Mouse (Mus musculus) gonadal fat pad, adult 2 months (tissue): ENCODE data around the gene Gm42906. TPM values are rescaled to one million over a fixed set of nuclear protein-coding genes. Genes with fewer than 3 reads are reported as not detected.

Experiments
- DNase-seq: peaks from one replicate; pipeline ENCODE4 v3.0.0-alpha.2; 2012; ENCODE audit warnings: low read depth
- polyA plus RNA-seq: library from polyadenylated mRNA; depleted of rRNA; stranded (reverse); fragments of >200 nt; gene quantifications from 2 replicates; pipeline ENCODE4 v1.2.3, GENCODE M21; 2012

Gm42906 gene
- polyA plus RNA-seq, 1 experiment: not detected

DNA sequence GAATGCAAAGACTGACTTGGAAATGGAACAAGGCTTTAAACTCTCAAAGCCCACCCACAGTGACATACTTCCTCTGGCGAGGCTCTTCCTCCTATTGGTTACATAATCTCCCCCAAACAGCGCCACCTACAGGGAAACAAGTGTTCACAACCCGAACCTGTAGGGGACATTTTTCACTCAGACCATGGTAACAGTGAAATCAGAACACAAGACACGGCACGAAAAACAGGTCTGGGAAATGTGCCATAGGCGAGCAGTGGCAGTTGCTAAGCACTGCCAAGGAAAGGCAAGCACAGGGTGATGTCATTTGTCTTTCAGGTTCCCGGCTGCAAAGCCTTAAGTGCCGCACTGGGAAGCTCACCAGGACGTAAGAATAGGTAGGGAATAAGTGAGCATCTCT is 276.4 kb downstream of the Gm42906 start:
- peak; percentile 40 for DNase-seq

DNA sequence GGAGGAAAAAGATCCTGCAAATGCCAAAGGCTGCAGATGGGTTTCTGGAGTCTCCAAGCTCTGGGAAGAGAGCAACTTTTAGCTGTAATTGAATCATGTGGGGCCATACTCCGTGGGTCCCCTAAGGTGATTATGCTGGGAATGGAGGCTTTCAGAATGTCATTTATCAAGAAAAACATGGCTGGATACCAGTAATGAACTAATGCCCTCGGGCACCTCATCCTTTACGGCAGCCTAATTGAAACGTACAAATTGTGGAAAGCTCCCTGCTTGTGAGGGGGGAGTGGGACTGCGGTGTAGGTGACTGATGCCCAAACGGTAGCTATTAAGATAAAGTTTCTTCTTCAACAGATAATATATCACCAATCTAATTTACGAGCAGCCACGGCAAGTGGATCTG is 278.5 kb downstream of the Gm42906 start:
- DNase-seq: no peak

DNA sequence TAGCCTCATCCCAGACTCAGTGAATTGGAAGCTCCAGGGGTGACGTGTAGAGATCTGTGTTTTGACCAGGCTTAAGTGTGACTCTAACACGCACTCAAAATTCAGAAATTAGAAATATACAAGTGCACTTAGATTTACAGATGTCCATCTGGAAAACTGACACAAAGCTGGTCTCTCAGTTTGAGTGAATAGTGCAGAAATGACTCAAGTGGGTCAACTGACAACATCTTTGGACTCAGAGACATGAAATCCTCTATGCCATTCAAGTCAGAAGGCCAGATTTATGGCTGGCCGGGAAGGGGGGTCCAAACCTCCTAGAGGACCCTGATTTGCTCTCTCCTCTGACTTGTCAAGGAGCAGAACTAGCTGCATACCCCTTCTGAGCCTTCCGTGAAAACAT is 279.9 kb downstream of the Gm42906 start:
- DNase-seq: no peak

DNA sequence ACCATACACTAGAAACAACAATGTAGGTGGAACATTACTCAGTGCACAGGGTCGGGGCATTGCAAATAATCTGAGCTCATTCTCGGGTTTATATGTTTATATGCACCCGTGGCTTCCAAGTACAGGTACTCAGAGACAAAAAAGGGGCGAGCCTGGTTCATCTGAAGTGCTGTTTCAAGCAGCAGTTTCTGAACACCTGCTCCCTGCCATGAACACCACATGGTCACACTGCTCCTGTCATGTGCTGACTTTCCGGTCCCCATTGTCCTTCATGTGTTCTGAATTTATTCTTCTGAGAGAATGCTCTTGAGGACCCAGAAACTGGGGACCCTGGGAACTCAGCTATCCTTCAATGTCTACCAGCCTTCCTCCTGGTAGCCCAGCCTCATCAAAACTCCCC is 282.2 kb downstream of the Gm42906 start:
- DNase-seq: no peak

DNA sequence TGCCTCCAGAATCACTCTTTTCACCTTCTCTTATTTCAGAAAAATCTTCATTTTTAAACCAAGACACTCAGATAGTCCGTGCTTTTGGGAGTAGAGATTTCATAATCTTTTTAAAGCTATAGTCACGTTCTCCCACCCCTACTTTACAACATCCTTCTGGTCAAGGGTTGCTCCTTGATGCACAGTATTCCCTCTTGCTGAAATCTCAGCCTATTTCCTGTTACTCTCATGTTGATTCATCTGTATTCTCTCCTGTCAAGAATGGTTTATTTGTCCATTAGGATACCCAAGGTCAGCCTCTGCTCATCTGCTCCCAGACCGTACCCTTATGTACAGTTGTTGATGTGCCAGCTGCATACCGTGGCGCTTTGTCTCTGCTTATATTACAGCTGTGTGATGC is 284.0 kb downstream of the Gm42906 start:
- no peak for DNase-seq

DNA sequence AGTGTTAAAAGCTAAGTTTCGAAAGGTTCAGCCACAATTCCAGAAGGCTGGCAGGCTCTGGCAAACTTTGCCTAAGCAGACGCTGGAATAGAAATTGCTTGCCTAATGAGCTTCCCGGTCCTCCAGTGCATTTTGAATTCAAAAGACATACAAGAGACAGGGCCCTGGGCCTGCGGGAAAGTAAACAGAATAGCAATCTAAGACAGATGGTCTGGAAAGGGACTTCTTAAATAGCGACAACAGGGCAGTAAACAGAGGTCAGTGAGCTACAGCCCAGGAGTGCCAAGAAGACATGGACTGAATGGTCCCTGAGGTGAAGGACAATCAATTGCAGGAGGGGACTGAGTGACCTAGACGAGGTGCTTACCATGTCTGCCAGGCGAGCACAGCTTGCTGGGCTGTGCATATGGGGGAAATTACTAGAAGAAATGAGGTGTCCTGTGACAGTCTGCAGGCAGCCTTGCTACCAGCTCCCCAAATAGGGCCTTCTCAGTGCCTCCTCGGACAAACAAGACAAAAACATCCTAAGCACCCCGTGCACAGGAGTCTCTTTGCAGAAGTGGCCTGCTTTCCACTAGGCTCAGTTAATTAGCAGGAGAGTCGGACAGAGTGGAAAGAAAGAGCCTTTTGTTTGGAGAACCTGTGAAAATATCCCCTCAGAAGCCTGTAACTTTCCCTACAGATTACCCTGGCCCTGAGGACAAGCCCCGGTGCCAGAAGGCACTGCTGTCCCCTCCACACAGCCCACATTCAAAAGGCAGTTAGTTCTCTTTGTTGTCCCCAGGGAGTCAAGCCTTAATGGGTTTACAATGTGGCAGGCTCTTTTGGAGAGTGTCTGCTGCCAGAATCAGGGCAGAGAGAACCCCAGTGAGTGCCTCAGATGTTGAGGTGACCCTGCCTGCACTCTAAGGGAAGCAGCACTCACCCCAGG is 285.0 kb downstream of the Gm42906 start:
- no peak for DNase-seq

DNA sequence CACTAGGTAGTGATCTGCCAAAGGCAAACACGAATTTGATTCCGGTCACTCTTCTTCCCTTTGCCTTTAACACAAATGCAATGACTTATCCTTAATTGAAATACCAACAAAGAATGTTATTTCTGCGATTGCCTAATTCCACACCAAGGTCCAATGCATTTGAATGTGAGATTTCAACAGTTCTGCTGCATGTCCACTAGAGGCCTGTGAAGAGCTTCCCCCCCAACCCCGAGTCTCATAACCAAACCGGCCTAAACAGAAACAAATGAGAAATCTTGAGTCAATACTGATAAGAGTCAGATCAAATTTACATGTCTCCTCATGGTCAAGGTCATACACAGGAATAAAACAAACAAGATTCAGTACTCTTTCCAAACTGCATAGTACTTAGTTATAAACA is 285.7 kb downstream of the Gm42906 start:
- no peak for DNase-seq

DNA sequence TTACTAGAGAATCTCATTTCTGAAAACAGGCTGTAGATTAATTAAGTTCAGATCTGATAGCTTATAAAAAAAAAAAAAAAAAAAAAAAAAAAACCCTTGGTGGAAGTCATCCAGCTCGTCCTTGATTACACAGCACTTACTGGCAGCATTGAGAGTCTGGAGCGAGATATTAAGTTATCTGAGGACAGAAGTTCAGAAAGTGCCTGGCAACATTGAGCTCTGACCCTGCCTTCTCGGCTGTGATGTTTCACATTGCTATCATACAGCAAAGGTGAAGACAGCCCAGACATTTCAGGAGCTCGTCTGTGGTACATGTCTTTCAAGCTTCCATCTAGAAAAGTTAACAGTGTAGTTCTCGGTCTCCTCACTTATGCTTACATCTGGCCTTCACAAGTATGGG is 290.1 kb downstream of the Gm42906 start:
- no peak for DNase-seq

DNA sequence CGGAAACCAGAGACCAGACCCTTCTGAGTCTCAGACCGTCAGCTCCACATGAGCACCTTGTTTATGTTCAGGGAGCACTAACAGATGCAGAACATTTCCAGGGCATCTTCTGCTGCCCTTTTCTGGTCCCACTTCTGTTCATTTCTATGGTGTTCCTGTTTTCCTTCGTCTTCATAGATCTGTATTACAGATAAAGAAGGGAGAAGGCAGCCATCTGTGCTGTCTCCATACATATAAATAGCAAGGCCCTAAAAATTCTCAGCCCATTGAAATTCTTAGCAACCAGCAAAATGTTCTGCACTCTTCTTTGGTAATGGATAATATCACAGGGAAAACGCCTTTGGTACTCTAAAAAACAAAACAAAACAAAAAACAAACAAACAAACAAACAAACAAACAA is 290.7 kb downstream of the Gm42906 start:
- no peak for DNase-seq

DNA sequence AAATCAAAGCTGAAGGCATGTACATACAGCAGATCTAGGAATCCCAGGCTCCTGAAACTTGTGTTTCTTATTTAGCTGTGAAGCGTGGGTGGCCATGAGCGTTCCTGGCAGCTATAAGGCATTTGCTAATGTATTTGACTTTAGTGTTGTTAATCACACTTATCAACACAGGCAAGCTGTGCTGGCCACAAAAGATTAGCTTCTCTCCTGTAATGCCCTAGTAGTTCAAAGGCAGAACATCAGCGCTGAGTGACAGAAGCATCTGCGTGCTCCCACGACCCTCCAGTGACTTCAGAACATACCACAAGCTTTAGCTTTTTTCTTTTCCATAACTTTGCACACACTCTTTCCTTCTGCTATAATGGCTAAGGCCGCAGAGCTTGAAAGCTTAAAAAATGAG is 292.0 kb downstream of the Gm42906 start:
- DNase-seq: no peak

DNA sequence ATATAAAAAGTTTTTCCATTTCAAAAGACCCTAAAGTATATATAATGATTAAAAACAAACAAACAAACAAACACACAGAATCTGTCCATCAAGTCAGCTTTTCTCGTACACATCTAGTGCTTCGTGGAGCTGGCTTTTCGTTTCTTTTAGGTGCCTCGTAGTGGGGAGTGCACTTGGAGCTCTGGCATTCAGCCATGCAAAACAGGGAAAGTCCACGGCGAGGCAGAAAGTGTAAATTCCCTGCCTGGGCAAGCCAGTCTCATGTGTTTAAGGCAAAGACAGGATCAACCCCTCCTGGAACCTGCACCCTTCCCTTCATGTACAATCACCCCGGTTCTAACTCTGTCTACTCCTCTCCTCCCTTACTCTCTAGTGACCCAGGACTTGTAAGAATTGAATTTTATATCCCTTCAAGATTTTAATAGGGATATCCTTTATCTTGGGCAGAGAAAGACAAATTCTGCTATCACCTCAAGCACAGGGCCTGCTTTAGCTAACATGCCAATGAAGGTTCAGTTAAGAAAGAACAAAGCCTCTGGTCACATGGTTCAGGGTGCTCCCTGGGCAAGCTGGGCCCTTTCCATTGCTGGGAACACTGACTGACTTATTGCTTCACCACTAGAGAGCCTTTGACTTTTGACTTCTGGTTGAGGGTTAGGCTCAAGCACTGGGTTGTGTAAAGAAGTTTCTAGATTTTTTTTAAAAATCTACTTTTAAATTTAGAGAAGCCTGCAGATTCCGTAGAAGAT is 292.7 kb downstream of the Gm42906 start:
- DNase-seq: no peak

DNA sequence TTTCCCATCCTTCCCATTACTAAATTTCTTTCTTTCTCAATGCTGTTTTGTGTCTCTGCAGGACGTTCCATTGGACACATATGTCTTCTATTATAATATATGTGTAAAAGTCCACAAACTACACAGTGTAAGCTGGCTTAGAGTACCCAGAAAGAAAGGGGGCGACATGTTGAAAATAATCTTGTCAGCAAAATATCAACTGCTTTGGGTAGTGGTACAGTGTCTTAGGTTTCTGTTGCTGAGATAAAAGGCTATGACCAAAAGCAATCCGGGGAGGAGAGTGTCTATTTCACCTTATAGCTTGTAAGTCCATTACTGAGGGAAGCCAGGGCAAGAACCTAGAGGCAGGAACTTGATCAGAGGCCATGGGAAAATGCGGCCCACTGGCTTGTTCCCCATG is 293.8 kb downstream of the Gm42906 start:
- DNase-seq: no peak

DNA sequence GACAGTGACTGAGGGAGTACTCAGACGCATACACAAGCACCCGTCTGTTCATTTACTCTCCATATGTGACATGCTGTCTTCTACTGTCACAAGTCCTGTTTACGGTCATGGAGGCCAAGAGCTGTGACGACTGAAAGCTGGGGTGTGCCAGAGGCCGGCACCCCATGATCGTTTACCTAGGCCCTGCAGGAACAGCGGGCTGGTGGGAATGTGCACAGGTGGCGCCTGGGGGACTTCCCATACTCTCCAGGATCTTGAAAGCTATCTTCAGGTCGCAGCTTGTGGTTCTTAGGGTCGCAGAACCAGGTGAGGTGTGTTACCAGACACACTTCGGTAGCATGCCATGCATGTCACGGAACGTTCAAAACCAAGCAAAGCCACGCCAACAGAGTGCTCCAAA is 294.2 kb downstream of the Gm42906 start:
- no peak for DNase-seq

DNA sequence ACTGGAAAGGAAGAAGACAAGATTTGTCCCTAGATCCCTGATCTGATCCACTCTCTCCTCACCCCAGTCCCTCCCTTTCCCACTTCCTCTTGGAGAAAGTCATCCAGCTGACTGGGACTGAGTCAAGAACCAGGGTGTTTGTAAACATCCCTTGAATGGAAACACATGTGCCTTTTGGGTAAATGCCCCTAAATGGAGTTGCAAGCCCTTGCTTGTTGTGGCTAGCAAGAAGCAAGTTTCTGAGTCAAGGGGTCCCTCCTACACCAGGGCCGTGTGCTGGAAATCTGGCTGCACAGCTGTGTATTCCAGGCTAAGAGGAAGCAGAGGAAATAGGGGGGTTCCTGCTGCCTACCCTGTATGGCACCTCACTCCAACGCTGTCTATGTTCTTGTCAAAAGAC is 298.2 kb downstream of the Gm42906 start:
- no peak for DNase-seq

DNA sequence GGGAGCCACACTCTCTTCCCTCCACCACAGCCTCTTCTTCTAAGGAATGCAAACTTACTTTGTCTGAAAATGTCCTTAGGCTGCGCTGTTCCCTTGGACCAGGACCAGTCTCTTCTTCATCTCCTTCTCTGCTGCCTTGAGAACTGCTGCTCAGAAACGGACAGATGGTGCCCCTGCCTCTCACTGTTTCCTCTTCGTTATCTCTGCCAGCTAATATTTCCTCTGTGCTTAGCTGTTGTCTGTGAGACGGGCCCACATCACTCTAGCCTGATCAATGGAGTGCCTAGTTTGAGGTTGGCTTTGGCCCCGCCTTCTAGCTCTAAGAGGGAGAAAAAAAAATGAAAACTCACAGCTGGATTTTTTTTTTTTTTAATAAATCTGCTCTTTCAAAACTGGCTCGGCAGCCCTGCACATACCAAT is 300.7 kb downstream of the Gm42906 start:
- DNase-seq: no peak

DNA sequence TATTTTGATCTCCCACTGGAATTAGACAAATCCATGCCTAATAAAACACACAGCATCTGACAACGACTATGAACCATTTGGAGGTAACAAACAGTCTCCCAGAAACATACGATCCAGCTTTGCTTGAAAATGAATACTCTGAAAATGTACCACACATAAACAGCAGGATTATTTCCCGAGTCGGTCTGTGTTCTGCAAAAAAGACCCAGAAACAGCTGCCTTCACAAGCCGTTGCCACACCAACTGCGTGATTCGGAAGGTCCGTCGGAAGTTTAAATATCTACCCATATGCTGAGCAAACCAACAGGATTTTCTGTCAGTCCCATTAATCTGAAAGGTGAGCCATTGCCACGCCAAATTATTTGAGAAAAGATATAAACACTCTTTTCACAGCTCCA is 301.4 kb downstream of the Gm42906 start:
- no peak for DNase-seq

DNA sequence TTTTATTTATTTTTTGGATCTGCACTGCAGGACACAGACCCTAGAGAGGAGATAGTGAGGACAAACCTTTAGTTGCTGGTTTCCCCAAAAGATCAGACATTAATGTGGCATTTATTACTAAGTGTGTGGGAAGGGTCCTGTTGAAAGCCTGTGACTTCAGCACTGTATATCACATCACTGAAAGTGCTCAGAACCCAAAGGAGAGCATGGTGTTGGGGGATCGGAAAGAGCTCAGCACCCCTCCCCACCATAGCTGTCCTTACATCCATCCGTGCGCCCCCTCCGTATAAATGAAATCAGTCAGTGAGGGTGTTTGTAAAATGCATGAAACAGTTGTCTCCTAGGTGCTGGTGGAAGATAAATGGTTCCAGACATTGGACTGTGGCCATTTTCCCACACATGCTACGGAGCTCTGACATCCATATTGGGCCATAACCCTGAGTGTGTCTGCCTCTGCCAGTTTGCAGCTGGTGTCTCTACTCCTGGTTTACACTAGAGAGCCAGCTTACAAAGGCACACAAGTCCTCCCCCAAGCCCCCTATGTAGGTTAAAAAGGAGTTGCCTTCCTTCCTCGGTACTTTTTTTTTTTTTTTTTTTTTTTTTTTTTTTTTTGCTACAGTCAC is 301.9 kb downstream of the Gm42906 start:
- DNase-seq: no peak

DNA sequence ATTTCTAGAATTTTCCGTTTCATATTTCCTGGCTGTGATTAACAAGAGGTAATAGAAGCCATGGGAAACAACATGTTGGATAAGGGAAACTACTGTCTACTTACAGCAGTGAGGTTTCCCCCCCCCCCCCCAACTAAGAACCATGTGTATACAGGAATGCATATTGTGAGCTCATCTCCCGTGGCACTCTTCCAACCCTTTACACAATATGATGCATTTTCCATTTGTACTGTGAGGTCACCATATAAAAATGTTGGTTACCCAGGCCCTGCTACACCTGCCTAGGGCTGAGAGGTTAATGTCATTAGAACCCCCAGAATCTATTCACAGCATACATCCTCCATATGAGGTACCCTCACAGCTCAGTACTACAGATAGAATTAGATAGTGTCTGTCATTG is 310.1 kb downstream of the Gm42906 start:
- no peak for DNase-seq

DNA sequence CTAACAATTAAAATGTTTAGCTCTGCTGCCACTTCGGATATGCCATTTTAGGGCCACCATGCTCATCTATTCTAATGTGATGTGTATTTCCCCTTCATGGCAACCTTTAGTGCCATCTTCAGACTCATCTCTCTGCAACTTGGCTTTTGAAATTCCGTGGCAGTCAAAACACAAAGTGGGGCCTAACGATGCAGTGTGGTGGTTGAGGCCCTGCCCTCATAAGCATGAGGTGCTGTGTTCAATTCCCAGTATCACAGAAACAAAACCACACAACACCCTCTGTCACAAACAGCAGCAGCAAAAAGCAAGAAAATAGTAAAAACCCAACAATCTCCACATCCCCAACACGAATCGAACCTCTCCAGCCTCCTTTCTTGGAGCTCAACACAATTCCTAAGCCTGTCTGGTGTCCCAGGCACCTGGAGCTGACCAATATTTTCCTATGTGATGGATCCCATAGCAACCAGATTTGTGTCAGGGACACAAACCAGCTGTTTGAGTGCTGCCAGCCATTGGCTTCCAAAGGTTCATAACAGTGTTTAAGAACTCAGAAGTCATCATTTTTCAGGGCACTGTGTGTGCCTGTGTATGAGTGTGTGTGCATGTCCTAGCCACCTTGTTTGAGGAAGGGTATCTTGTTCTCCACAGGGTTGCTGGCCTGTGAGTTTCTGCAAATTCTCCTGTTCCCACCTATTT is 311.6 kb downstream of the Gm42906 start:
- DNase-seq: no peak

DNA sequence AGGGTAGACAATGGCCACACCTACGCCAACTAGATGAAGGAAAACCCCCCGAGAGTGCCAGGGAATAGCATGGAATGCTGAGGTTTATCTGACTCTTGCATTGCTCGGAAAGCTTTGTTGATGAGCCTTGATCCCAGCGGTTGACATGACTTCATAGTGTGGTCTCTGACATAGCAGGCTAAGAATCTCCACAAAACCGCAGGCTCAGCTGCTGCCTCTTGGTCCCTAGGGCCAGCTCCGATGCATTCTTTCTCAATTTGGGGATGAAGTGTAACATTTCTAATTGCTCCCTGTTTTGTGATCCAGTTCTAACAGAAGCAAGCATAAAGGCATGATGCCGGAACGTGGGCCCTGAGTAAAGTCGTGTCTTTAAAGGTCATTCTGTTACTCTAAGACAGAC is 315.2 kb downstream of the Gm42906 start:
- DNase-seq: no peak

DNA sequence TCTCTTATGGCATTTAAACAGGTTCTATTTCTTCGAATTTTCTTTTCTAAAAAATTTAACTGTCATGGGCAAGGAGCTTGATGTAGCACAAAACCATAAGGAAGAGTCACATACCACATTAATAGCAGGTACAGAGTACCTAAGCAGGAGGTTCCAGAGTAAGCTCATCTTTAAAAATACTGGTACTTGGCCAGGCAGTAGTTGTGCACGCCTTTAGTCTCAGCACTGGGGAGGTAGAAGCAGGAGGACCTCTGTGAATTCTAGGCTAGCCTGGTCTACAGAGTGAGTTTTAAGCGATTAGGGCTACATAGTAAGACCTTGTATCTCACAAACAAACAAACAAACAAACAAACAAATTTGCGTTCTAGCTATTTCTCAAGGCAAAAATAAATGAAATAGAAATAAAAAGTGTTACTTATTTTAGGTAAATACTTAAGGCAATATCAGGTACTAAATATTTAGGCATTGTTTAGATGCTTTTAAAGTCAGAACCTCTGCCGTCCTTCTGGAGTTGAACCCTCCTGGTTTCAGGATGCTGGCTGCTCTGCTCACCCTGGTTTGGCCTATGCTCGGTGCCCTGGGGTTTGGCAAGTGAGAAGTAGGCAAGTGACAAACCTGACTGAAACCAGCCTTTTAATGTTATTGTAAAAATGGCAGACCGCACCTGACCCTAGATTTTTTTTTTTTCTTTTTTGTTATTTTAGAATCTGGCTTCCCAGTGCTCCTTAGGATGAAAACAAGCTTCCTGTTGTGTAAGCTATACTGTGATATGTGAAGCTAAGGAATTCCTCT is 316.7 kb downstream of the Gm42906 start:
- no peak for DNase-seq
